Mouse (Mus musculus) lung, postnatal 10 days (tissue): ENCODE measurements around the gene Wfdc3.

Source experiments
- DNase-seq: peaks from one replicate; pipeline ENCODE4 v3.0.0; 2021

Wfdc3 gene

GRCm38 (mm10) chr2:164745843-164746479 lies at the start of gene Wfdc3, which contains the start of gene Dnttip1:
Wfdc3 (minus strand) TSS chr2:164745931.
Dnttip1 (plus strand) TSS chr2:164745983.
- peak; percentile 95 for DNase-seq

GRCm38 (mm10) chr2:164794293-164794692 lies 48.6 kb upstream of the Wfdc3 start:
- DNase-seq = peak; percentile 92

- DNase-seq = no peak
Observed at GRCm38 (mm10) chr2:164793772-164794171, 48.0 kb upstream of the Wfdc3 start.

GRCm38 (mm10) chr2:164793236-164793635 lies 47.5 kb upstream of the Wfdc3 start:
- peak; percentile 78 for DNase-seq

GRCm38 (mm10) chr2:164792400-164793190 lies 46.9 kb upstream of the Wfdc3 start:
- no peak for DNase-seq

GRCm38 (mm10) chr2:164791841-164792261 lies 46.1 kb upstream of the Wfdc3 start:
- no peak for DNase-seq

- DNase-seq = peak; percentile 62
Observed at GRCm38 (mm10) chr2:164790451-164790850, 44.7 kb upstream of the Wfdc3 start.

- no peak for DNase-seq
Observed at GRCm38 (mm10) chr2:164788411-164788810, 42.7 kb upstream of the Wfdc3 start.

- no peak for DNase-seq
Observed at GRCm38 (mm10) chr2:164787779-164788178, 42.0 kb upstream of the Wfdc3 start.

- no peak for DNase-seq
Observed at GRCm38 (mm10) chr2:164787032-164787431, 41.3 kb upstream of the Wfdc3 start.

- peak; percentile 64 for DNase-seq
Observed at GRCm38 (mm10) chr2:164786388-164786885, 40.7 kb upstream of the Wfdc3 start.

GRCm38 (mm10) chr2:164785481-164786387 lies 40.0 kb upstream of the Wfdc3 start, which contains the start of gene Snx21:
Snx21 (plus strand) TSS chr2:164785823.
- DNase-seq = peak; percentile 92

GRCm38 (mm10) chr2:164784869-164785420 lies 39.2 kb upstream of the Wfdc3 start:
- no peak for DNase-seq

- DNase-seq = no peak
Observed at GRCm38 (mm10) chr2:164783926-164784581, 38.3 kb upstream of the Wfdc3 start.

GRCm38 (mm10) chr2:164781876-164782275 lies 36.1 kb upstream of the Wfdc3 start:
- DNase-seq = no peak

- no peak for DNase-seq
Observed at GRCm38 (mm10) chr2:164779481-164780086, 33.9 kb upstream of the Wfdc3 start, which contains the start of gene Tnnc2. Tnnc2 (minus strand) TSS chr2:164779967.

GRCm38 (mm10) chr2:164778809-164779208 lies 33.1 kb upstream of the Wfdc3 start:
- no peak for DNase-seq

- DNase-seq = no peak
Observed at GRCm38 (mm10) chr2:164778015-164778287, 32.2 kb upstream of the Wfdc3 start.

- no peak for DNase-seq
Observed at GRCm38 (mm10) chr2:164777246-164778014, 31.7 kb upstream of the Wfdc3 start.

- DNase-seq = no peak
Observed at GRCm38 (mm10) chr2:164776801-164777200, 31.1 kb upstream of the Wfdc3 start.

- no peak for DNase-seq
Observed at GRCm38 (mm10) chr2:164776130-164776529, 30.4 kb upstream of the Wfdc3 start.
